Mouse (Mus musculus): ENCODE measurements at regions not wholly inside any gene's neighbourhood (a gene's known extent, or its start where the extent isn't known, plus 50 kb on each side); places are given as distances from the start of the nearest gene placed in this dataset.

- no peaks in the 10 kb centered on the region for H3K27me3 ChIP-seq (ENCODE audit: control insufficient read depth, insufficient read depth, low read length)
- no peaks in the 10 kb centered on the region for H3K4me1 ChIP-seq (ENCODE audit: control insufficient read depth, insufficient read depth, low read length)
- H3K4me3 ChIP-seq (ENCODE audit: insufficient read depth, low read depth, low read length), result no peak overlapping the region
- no peak overlapping the region for H3K9ac ChIP-seq (ENCODE audit: low read depth, low read length)
- TF ChIP-seq POLR2A (IDR thresholded peaks at IDR 0.05; ENCODE audit: extremely low read depth, insufficient read depth, low read length), result no peak
- TF ChIP-seq CTCF (IDR thresholded peaks at IDR 0.05; ENCODE audit: low read depth, low read length), result no peak
- H3K27ac ChIP-seq (replicated peaks; ENCODE audit: insufficient read depth, low read depth, low read length), result no peak overlapping the region
- DNase-seq (ENCODE audit: extremely low read depth, low read depth, low spot score), result no peak
- no peaks in the 10 kb centered on the region for H3K79me2 ChIP-seq (ENCODE audit: control insufficient read depth, insufficient read depth, low read length)
- no peaks in the 10 kb centered on the region for H3K36me3 ChIP-seq (ENCODE audit: control insufficient read depth, insufficient read depth, low read length)
- WGBS, result 90% methylated on average over 5 of the region's 5 CpGs
Measured at GRCm38 (mm10) chr13:102518169-102518882, 175.0 kb upstream of the Cd180 start.

- Histone ChIP-seq H3K79me2 (ENCODE audit: control insufficient read depth, insufficient read depth, low read length) (no peaks in the 10 kb centered on the region), H3K9ac (ENCODE audit: low read depth, low read length) (no peak overlapping the region), H3K4me3 (ENCODE audit: insufficient read depth, low read depth, low read length) (no peak overlapping the region), H3K27ac (replicated peaks; ENCODE audit: insufficient read depth, low read depth, low read length) (no peak overlapping the region), H3K36me3 (ENCODE audit: control insufficient read depth, insufficient read depth, low read length) (no peaks in the 10 kb centered on the region), H3K4me1 (ENCODE audit: control insufficient read depth, insufficient read depth, low read length) (no peaks in the 10 kb centered on the region), H3K27me3 (ENCODE audit: control insufficient read depth, insufficient read depth, low read length) (no peaks in the 10 kb centered on the region)
- DNase-seq (ENCODE audit: extremely low read depth, low read depth, low spot score), result no peak
- TF ChIP-seq CTCF (IDR thresholded peaks at IDR 0.05; ENCODE audit: low read depth, low read length) (no peak), POLR2A (IDR thresholded peaks at IDR 0.05; ENCODE audit: extremely low read depth, insufficient read depth, low read length) (no peak)
- WGBS, result 53% methylated on average over 1 of the region's 1 CpGs
Measured at GRCm38 (mm10) chr13:102521427-102521826, 171.9 kb upstream of the Cd180 start.

- Histone ChIP-seq H3K36me3 (ENCODE audit: control insufficient read depth, insufficient read depth, low read length) (no peaks in the 10 kb centered on the region), H3K4me3 (ENCODE audit: insufficient read depth, low read depth, low read length) (no peak overlapping the region), H3K27ac (replicated peaks; ENCODE audit: insufficient read depth, low read depth, low read length) (no peak overlapping the region), H3K79me2 (ENCODE audit: control insufficient read depth, insufficient read depth, low read length) (no peaks in the 10 kb centered on the region), H3K27me3 (ENCODE audit: control insufficient read depth, insufficient read depth, low read length) (no peaks in the 10 kb centered on the region), H3K4me1 (ENCODE audit: control insufficient read depth, insufficient read depth, low read length) (no peaks in the 10 kb centered on the region), H3K9ac (ENCODE audit: low read depth, low read length) (no peak overlapping the region)
- TF ChIP-seq POLR2A (IDR thresholded peaks at IDR 0.05; ENCODE audit: extremely low read depth, insufficient read depth, low read length) (no peak), CTCF (IDR thresholded peaks at IDR 0.05; ENCODE audit: low read depth, low read length) (no peak)
- 76% methylated on average over 1 of the region's 1 CpGs for WGBS
- no peak for DNase-seq (ENCODE audit: extremely low read depth, low read depth, low spot score)
Measured at GRCm38 (mm10) chr13:102522080-102522479, 171.3 kb upstream of the Cd180 start.

- no peaks in the 10 kb centered on the region for H3K4me1 ChIP-seq (ENCODE audit: control insufficient read depth, insufficient read depth, low read length)
- no peaks in the 10 kb centered on the region for H3K79me2 ChIP-seq (ENCODE audit: control insufficient read depth, insufficient read depth, low read length)
- H3K27ac ChIP-seq (replicated peaks; ENCODE audit: insufficient read depth, low read depth, low read length), result no peak overlapping the region
- H3K27me3 ChIP-seq (ENCODE audit: control insufficient read depth, insufficient read depth, low read length), result no peaks in the 10 kb centered on the region
- no peaks in the 10 kb centered on the region for H3K36me3 ChIP-seq (ENCODE audit: control insufficient read depth, insufficient read depth, low read length)
- no peak overlapping the region for H3K9ac ChIP-seq (ENCODE audit: low read depth, low read length)
- DNase-seq (ENCODE audit: extremely low read depth, low read depth, low spot score), result no peak
- 76% methylated on average over 11 of the region's 11 CpGs for WGBS
- no peak for TF ChIP-seq POLR2A (IDR thresholded peaks at IDR 0.05; ENCODE audit: extremely low read depth, insufficient read depth, low read length)
- no peak for TF ChIP-seq CTCF (IDR thresholded peaks at IDR 0.05; ENCODE audit: low read depth, low read length)
- H3K4me3 ChIP-seq (ENCODE audit: insufficient read depth, low read depth, low read length), result no peak overlapping the region
Measured at GRCm38 (mm10) chr13:102526621-102527140, 166.7 kb upstream of the Cd180 start.

GRCm38 (mm10) chr13:102533784-102534183 is 159.6 kb upstream of the Cd180 start:
- TF ChIP-seq POLR2A (IDR thresholded peaks at IDR 0.05; ENCODE audit: extremely low read depth, insufficient read depth, low read length) (no peak), CTCF (IDR thresholded peaks at IDR 0.05; ENCODE audit: low read depth, low read length) (no peak)
- 0 out of 2 replicates have a peak, but pooled peaks cover 3% of the 10 kb centered on the region for H3K27me3 ChIP-seq (ENCODE audit: control insufficient read depth, insufficient read depth, low read length)
- peak; percentile 36 for DNase-seq (ENCODE audit: extremely low read depth, low read depth, low spot score)

More at GRCm38 (mm10) chr13:102533784-102534183, 159.6 kb upstream of the Cd180 start:
- 36% methylated on average over 4 of the region's 4 CpGs for WGBS
- Histone ChIP-seq H3K79me2 (ENCODE audit: control insufficient read depth, insufficient read depth, low read length) (no peaks in the 10 kb centered on the region), H3K4me1 (ENCODE audit: control insufficient read depth, insufficient read depth, low read length) (no peaks in the 10 kb centered on the region), H3K36me3 (ENCODE audit: control insufficient read depth, insufficient read depth, low read length) (no peaks in the 10 kb centered on the region), H3K27ac (replicated peaks; ENCODE audit: insufficient read depth, low read depth, low read length) (no peak overlapping the region), H3K4me3 (ENCODE audit: insufficient read depth, low read depth, low read length) (no peak overlapping the region), H3K9ac (ENCODE audit: low read depth, low read length) (no peak overlapping the region)

Measured in liver, adult 2 months (tissue).